Mouse (Mus musculus) hindbrain, embryonic 10.5 days (tissue): ENCODE measurements at regions not wholly inside any gene's neighbourhood (a gene's known extent, or its start where the extent isn't known, plus 50 kb on each side); places are given as distances from the start of the nearest gene placed in this dataset.

Source experiments
- DNase-seq: peaks from one replicate; pipeline ENCODE4 v3.0.0-alpha.2; 2017; ENCODE audit warnings: low spot score
- H3K27ac ChIP-seq: fragments of 300-500 bp; sonication (generic); 2 replicates; pipeline ENCODE4 v1.5.1; 2016; ENCODE audit warnings: mild to moderate bottlenecking, moderate library complexity
- H3K27me3 ChIP-seq: fragments of 300-500 bp; sonication (generic); 2 replicates; pipeline ENCODE4 v1.6.1; 2016; ENCODE audit warnings: mild to moderate bottlenecking; ENCODE audit not compliant: poor library complexity, insufficient read depth, severe bottlenecking
- H3K36me3 ChIP-seq: fragments of 300-500 bp; sonication (generic); 2 replicates; pipeline ENCODE4 v1.6.1; 2016; ENCODE audit warnings: mild to moderate bottlenecking, moderate library complexity
- H3K4me1 ChIP-seq: fragments of 300-500 bp; sonication (generic); replicated peaks from 2 replicates; pipeline ENCODE4 v1.6.1; 2016; ENCODE audit warnings: mild to moderate bottlenecking
- H3K4me3 ChIP-seq: fragments of 300-500 bp; sonication (generic); 2 replicates; pipeline ENCODE4 v1.5.1; 2016; ENCODE audit warnings: mild to moderate bottlenecking, moderate library complexity
- H3K9me3 ChIP-seq: fragments of 300-500 bp; sonication (generic); 2 replicates; pipeline ENCODE4 v1.6.1; 2016; ENCODE audit warnings: mild to moderate bottlenecking, moderate library complexity
- WGBS: fragments of 180-500 bp; shearing (Covaris S2); methylation state at CpG from one replicate; pipeline ENCODE4 v1.1.7; 2016; 5-methylcytosine and 5-hydroxymethylcytosine counted together

DNA sequence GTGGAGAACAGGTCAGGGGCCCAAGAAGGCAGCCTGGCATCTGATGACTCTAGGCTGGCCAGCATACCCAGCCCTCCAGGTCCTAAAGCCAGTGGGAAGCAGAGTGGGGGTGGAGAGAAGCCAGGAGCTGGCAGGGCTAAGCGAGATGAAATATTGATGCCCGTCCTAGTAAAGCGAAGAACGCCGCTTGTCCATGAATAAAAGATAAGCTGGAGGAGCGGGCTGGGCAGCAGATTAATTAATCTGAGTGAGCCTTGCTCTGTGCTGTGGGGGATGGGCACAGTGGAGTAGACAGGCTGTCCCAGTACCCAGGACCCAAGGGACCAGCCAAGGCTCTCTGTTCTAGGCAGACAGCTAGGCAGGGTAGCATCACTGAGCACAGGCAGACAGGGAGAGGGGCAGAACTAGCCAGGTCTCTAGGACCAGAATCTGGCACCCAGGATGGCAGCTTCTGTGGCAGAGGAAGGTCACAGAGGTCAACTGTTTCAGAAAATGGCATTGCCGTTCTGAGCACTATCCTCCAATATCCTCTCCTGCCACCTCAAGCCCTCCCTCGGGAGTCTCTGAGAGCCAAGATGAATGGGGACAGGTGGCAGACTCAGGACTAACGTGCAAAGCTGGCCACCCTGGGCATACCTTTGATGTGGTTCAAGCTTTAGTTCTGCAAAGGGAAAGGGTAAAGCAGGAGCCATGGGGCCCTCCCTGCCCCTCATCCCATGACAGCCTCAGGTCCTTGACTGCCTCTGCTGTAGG, 73.0 kb upstream of the Thy1 start:
- peak; percentile 36 for DNase-seq
- no peaks in the 10 kb centered on the region for H3K9me3 ChIP-seq
- peak overlapping the region; percentile 76 for H3K27ac ChIP-seq
- peak overlapping the region; percentile 29; the same call in 1 of the 2 replicates for H3K4me3 ChIP-seq
- H3K36me3 ChIP-seq: no peaks in the 10 kb centered on the region
- peaks cover 30% of the 10 kb centered on the region for H3K4me1 ChIP-seq
- H3K27me3 ChIP-seq: 0 out of 2 replicates have a peak, but pooled peaks cover 3% of the 10 kb centered on the region
- WGBS: 54% methylated on average over 9 of the region's 9 CpGs

DNA sequence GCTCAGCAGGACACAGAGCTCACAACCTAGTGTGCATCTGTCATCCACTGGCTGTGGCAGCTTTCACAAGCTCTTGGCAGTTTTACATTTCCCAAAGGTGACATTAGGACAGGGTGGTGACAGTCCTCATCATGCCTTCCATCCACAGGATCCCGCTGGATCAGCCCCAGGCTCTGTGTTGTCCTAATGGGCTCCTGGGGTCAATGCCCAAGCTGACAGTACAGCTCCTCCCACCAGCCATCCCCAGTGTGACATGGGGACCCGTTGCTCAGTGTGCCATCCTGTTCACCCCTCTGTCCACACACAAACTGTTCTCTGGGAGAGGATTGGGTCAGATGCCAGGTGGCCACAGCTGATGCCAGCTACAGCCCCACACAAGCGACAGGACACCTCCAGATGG, 72.3 kb upstream of the Thy1 start:
- no peak for DNase-seq
- H3K4me1 ChIP-seq: peaks cover 30% of the 10 kb centered on the region
- 0 out of 2 replicates have a peak, but pooled peaks cover 3% of the 10 kb centered on the region for H3K27me3 ChIP-seq
- WGBS: 63% methylated on average over 3 of the region's 3 CpGs
- H3K4me3 ChIP-seq: no peak overlapping the region
- H3K36me3 ChIP-seq: no peaks in the 10 kb centered on the region
- no peaks in the 10 kb centered on the region for H3K9me3 ChIP-seq
- peak overlapping the region; percentile 76; the same call in 1 of the 2 replicates for H3K27ac ChIP-seq

GRCm38 (mm10) chr9:43972290-43972689, 70.9 kb upstream of the Thy1 start:
- H3K9me3 ChIP-seq: no peaks in the 10 kb centered on the region
- H3K4me1 ChIP-seq: peaks cover 30% of the 10 kb centered on the region
- WGBS: 10% methylated on average over 3 of the region's 3 CpGs
- no peak overlapping the region for H3K4me3 ChIP-seq
- H3K36me3 ChIP-seq: no peaks in the 10 kb centered on the region
- H3K27me3 ChIP-seq: 0 out of 2 replicates have a peak, but pooled peaks cover 3% of the 10 kb centered on the region
- DNase-seq: peak; percentile 68
- H3K27ac ChIP-seq: no peak overlapping the region

DNA sequence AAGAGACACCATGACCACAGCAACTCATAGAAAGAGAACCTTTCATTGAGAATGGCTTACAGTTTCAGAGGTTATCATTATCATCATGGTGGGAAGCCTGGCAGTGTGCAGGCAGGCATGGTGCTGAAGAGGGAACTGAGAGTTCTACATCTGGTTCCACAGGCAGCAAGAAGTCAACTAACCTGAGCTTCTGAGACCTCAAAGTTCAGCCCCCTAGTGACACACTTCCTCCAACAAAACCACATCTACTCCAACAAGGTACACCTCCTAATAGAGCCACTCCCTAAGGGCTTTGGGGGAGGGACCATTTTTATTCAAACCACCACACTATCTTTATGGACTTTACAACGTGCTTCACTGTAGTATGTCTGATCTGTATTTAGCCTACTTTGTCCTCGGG, 67.8 kb upstream of the Thy1 start:
- WGBS: 85% methylated on average over 2 of the region's 2 CpGs
- H3K4me1 ChIP-seq: peaks cover 16% of the 10 kb centered on the region
- no peak overlapping the region for H3K4me3 ChIP-seq
- no peak overlapping the region for H3K27ac ChIP-seq
- DNase-seq: no peak
- H3K9me3 ChIP-seq: no peaks in the 10 kb centered on the region
- 0 out of 2 replicates have a peak, but pooled peaks cover 9% of the 10 kb centered on the region for H3K27me3 ChIP-seq
- no peaks in the 10 kb centered on the region for H3K36me3 ChIP-seq

- Histone ChIP-seq H3K4me1 (peaks cover 10% of the 10 kb centered on the region), H3K9me3 (no peaks in the 10 kb centered on the region), H3K4me3 (no peak overlapping the region), H3K27ac (no peak overlapping the region), H3K27me3 (0 out of 2 replicates have a peak, but pooled peaks cover 9% of the 10 kb centered on the region), H3K36me3 (no peaks in the 10 kb centered on the region)
- no peak for DNase-seq
- 88% methylated on average over 5 of the region's 5 CpGs for WGBS
These were observed 66.8 kb upstream of the Thy1 start for GRCm38 (mm10) chr9:43976366-43976765.

- 75% methylated on average over 3 of the region's 3 CpGs for WGBS
- DNase-seq: no peak
- Histone ChIP-seq H3K27ac (no peak overlapping the region), H3K9me3 (no peaks in the 10 kb centered on the region), H3K27me3 (0 out of 2 replicates have a peak, but pooled peaks cover 9% of the 10 kb centered on the region), H3K4me3 (no peak overlapping the region), H3K36me3 (no peaks in the 10 kb centered on the region), H3K4me1 (peaks cover 11% of the 10 kb centered on the region; the same call in 1 of the 2 replicates)
These were observed 65.4 kb upstream of the Thy1 start for GRCm38 (mm10) chr9:43977773-43978172.

DNA sequence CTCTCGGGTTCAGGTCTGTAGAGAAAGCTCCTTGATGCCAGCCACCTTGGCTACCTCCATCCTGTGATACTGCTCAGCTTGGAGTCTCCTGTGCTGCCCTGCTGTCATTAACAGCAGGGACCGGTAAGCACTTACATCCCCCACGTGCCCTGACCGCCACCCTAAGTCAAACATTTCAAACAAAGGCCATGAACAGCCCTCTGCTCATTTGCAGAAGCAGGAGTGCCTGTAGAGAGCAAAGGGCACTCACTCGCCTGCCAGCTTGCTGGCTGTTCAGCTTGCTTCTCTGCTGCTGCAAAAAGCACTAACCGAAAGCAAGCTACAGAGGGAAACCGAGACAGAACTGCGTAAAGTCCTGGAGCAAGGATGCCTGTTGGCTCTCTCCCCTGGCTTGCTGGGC, 61.8 kb upstream of the Thy1 start:
- DNase-seq: no peak
- no peaks in the 10 kb centered on the region for H3K9me3 ChIP-seq
- no peak overlapping the region for H3K4me3 ChIP-seq
- H3K4me1 ChIP-seq: peaks cover 11% of the 10 kb centered on the region; the same call in 1 of the 2 replicates
- WGBS: 37% methylated on average over 8 of the region's 8 CpGs
- 0 out of 2 replicates have a peak, but pooled peaks cover 5% of the 10 kb centered on the region for H3K27me3 ChIP-seq
- H3K36me3 ChIP-seq: no peaks in the 10 kb centered on the region
- 0 out of 2 replicates have a peak overlapping the region, but pooled peaks have one; percentile 23 for H3K27ac ChIP-seq

GRCm38 (mm10) chr9:43982359-43982889, 60.8 kb upstream of the Thy1 start:
- Histone ChIP-seq H3K36me3 (no peaks in the 10 kb centered on the region), H3K9me3 (no peaks in the 10 kb centered on the region), H3K27ac (no peak overlapping the region), H3K4me3 (no peak overlapping the region), H3K4me1 (peaks cover 11% of the 10 kb centered on the region; the same call in 1 of the 2 replicates), H3K27me3 (0 out of 2 replicates have a peak, but pooled peaks cover 5% of the 10 kb centered on the region)
- no peak for DNase-seq
- WGBS: 65% methylated on average over 5 of the region's 5 CpGs

DNA sequence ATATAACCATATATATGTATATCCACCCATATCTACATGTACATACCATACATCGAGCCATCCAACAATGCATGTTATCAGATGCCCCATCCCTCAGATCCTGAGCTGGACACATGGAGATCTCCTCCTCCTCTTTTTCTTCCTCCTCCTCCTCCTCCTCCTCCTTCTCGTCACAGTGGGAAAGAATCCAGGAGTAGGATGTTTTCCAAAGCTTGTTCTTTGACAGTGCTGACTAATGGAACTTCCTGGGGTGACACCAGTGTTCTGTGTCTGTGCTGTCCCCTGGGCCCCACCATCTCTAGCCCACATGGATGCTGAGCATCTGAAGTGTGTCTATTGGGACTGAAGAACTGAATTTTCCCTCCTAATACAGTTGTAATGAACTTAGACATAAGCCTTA, 60.0 kb upstream of the Thy1 start:
- no peak for DNase-seq
- 77% methylated on average over 2 of the region's 2 CpGs for WGBS
- Histone ChIP-seq H3K36me3 (no peaks in the 10 kb centered on the region), H3K27ac (no peak overlapping the region), H3K27me3 (0 out of 2 replicates have a peak, but pooled peaks cover 5% of the 10 kb centered on the region), H3K9me3 (no peaks in the 10 kb centered on the region), H3K4me3 (no peak overlapping the region), H3K4me1 (peaks cover 6% of the 10 kb centered on the region; the same call in 1 of the 2 replicates)

- DNase-seq: peak; percentile 83
- Histone ChIP-seq H3K27ac (no peak overlapping the region), H3K27me3 (0 out of 2 replicates have a peak, but pooled peaks cover 5% of the 10 kb centered on the region), H3K9me3 (no peaks in the 10 kb centered on the region), H3K4me3 (no peak overlapping the region), H3K36me3 (no peaks in the 10 kb centered on the region), H3K4me1 (peaks cover 17% of the 10 kb centered on the region)
- 53% methylated on average over 8 of the region's 8 CpGs for WGBS
These were observed 58.8 kb upstream of the Thy1 start for GRCm38 (mm10) chr9:43984181-43985062.

DNA sequence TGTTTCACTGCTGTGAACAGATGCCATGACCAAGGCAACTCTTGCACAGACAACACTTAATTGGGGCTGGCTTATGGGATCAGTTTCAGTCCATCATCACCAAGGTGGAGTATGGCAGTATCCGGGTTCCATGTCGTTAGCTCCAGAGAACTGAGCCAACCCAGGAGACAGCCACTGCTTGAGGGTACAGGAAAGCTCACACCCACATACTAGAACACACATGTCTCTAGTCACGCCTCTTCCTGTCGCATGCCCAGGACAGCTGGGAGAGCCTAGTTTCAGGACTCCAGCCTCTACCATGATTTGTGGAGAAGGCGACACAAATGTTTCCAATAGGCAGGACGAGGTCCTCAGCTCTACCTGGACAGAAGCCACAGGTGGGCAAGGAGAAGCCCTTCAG, 55.2 kb upstream of the Thy1 start:
- H3K27ac ChIP-seq: no peak overlapping the region
- H3K9me3 ChIP-seq: no peaks in the 10 kb centered on the region
- no peaks in the 10 kb centered on the region for H3K27me3 ChIP-seq
- no peaks in the 10 kb centered on the region for H3K36me3 ChIP-seq
- peaks cover 27% of the 10 kb centered on the region for H3K4me1 ChIP-seq
- H3K4me3 ChIP-seq: no peak overlapping the region
- DNase-seq: no peak
- WGBS: 90% methylated on average over 6 of the region's 6 CpGs

GRCm38 (mm10) chr9:43988981-43989860, 54.0 kb upstream of the Thy1 start:
- H3K4me3 ChIP-seq: no peak overlapping the region
- H3K4me1 ChIP-seq: peaks cover 40% of the 10 kb centered on the region
- 52% methylated on average over 13 of the region's 13 CpGs for WGBS
- H3K36me3 ChIP-seq: no peaks in the 10 kb centered on the region
- H3K27me3 ChIP-seq: no peaks in the 10 kb centered on the region
- no peak for DNase-seq
- peak overlapping the region; percentile 35 for H3K27ac ChIP-seq
- H3K9me3 ChIP-seq: no peaks in the 10 kb centered on the region
